Mouse (Mus musculus) layer of hippocampus, adult 2 months (tissue): ENCODE data around the gene Coasy. TPM values are rescaled to one million over a fixed set of nuclear protein-coding genes. Genes with fewer than 3 reads are reported as not detected.

ENCODE experiments used
- DNase-seq, 2 experiments: peaks; one replicate each; pipeline ENCODE4 v3.0.0; 2022; ENCODE audit warnings: low spot score in 2 of 2
- H3K27ac ChIP-seq: fragments of 200-600 bp; 2 replicates; pipeline ENCODE4 v1.8.1; 2022
- H3K4me3 ChIP-seq: fragments of 200-600 bp; 2 replicates; pipeline ENCODE4 v1.8.1; 2022; ENCODE audit warnings: mild to moderate bottlenecking
- CTCF ChIP-seq: fragments of 200-600 bp; conservative IDR thresholded peaks from 2 replicates; pipeline ENCODE4 v1.8.1; 2022; ENCODE audit warnings: antibody characterized with exemption, mild to moderate bottlenecking, moderate library complexity
- total RNA-seq, 2 experiments: library from RNA; stranded (reverse); gene quantifications; 2 replicates each; pipeline ENCODE4 v1.2.3; 2021

The Coasy gene
- total RNA-seq, 2 experiments from 2014 or later, result 24.9 to 25.8 TPM

DNA sequence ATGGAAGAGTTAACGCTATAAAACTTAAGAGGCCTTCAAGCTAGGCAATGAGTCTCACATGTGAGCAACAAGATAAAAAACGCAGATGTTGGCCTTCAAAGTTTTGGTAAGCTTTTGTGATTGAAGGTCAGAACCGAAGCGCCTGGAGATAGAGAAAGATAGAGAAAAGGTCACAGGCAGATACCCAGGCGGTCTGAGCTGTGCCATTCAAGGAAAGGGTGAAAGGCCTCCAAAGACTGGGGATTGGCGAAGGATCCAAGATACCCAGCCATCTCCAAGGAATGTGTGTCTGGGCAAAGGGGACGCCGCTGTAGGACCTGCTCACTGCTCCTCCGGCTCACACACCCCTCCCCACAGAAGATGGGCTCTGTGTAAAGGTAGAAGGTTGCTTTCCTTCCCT is 17.4 kb upstream of the Coasy start:
- no peak for TF ChIP-seq CTCF
- H3K4me3 ChIP-seq, result no peak overlapping the region
- DNase-seq, result no peak
- peak overlapping the region; percentile 94; the same call in 1 of the 2 replicates for H3K27ac ChIP-seq

DNA sequence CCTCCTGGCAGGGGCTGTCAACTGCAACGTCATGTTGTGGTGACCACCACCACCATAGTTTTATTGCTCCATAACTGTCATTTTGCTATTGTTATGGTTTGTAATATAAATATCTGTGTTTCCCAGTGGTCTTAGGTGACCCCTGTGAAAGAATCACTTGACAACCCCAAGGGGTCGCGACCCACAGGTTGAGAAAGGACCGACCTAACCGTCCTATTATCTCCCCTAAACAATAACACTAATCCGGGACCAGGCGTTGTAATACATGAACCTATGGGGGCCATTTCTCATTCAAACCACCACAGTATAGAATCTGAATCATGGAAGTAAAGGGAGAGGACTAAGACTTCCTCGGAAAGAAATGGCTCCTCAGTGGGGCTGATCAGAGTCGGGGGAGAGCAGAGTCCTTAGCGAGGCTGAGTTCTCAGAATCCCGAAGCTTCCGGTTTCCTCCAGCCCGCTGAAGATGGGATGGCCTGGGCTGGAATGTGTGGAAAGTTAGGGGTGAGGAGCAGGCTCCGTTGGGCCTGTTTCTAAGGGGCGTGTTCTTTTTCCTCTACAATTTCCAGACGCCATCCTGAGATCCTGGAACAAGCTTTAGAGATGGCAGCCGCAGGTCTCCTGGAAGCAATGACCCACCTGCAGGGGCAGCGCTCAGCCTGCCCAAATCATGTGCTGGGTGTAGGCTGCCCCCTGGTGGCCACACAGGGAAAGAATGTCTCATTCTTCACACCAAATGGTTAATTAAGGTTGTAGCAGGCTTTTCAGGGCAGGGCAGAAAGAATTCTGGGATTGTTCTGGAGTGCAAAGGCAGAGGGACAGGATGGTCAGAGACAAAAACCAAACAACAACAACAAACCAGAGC is 15.6 kb upstream of the Coasy start:
- peak overlapping the region; percentile 28; the same call in 1 of the 2 replicates for H3K4me3 ChIP-seq
- peak overlapping the region; percentile 5; the same call in 1 of the 2 replicates for H3K27ac ChIP-seq
- DNase-seq, result peak; percentile 58 to 80
- peak; percentile 94 for TF ChIP-seq CTCF

DNA sequence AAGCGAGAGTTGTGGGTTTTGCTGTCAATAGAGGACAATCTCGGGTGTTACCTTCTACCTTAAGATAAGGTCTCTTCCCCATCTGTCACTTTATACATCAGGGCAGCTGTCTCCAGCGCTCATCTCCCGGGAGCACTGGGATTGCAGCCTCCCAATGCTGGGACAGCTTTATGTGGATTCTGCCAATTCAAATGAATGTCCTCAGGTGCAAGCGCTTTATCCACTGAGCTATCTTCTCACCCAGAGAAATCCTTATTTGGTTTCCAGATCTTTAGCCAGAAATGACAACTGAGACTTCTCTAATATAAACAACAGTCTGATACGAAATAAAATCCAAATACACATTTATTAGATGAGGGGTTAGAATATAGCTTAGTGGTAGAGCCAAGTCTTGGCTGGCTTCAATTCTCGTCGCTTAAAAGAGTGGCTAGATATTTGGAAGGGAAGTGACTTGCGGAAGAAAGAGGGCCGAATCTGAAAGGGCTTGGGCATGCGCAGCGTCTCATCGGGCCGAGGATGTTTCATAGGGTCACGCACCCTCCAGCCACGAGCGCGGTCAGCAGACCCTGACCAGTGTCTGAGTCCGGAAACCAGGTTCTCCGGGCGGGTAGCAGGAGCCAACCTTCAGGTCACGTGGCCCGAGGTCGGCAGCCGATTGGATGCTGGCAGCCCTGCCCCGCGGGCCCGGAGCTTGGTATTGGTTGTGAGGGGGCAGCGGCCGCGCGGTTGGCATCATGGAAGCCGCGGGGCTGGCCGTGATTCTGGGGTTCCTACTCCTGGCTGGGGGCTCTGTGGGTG is 12.8 kb upstream of the Coasy start, which contains the start of gene Naglu:
Naglu (plus strand) TSS at position 622 of the 798 bp plus-strand sequence.
- TF ChIP-seq CTCF, result no peak
- DNase-seq, result peak; percentile 92 to 95
- peak within 1 kb of the TSS; percentile 93 for H3K4me3 ChIP-seq
- H3K27ac ChIP-seq, result peak within 1 kb of the TSS; percentile 95

DNA sequence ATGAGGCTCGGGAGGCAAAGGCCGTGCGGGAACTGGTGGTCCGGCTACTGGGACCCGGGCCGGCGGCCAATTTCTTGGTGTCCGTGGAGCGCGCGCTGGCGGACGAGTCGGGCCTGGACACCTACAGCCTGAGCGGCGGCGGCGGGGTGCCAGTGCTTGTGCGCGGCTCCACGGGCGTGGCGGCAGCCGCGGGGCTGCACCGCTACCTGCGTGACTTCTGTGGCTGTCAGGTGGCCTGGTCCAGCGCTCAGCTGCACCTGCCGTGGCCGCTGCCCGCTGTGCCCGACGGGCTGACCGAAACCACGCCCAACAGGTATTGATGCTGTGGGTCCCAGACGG is 12.2 kb upstream of the Coasy start:
- no peak for TF ChIP-seq CTCF
- DNase-seq, result no peak
- Histone ChIP-seq H3K27ac (peak overlapping the region; percentile 95), H3K4me3 (peak overlapping the region; percentile 93)

DNA sequence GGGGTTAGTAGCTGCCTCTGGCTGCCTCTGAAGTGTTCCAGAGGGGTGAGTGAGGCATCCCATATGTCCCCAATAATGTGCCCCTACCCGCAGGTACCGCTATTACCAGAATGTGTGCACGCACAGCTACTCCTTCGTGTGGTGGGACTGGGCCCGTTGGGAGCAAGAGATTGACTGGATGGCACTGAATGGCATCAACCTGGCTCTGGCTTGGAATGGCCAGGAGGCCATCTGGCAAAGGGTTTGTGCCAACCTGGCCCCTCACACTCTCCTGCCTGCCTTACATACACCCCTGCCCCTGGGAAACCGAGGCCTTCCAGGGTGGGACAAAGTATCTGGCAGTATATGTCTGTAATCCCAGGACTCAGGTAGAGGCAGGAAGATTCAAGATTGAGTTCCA is 11.4 kb upstream of the Coasy start:
- peak overlapping the region; percentile 93; the same call in 1 of the 2 replicates for H3K4me3 ChIP-seq
- no peak for DNase-seq
- TF ChIP-seq CTCF, result no peak
- no peak overlapping the region for H3K27ac ChIP-seq

DNA sequence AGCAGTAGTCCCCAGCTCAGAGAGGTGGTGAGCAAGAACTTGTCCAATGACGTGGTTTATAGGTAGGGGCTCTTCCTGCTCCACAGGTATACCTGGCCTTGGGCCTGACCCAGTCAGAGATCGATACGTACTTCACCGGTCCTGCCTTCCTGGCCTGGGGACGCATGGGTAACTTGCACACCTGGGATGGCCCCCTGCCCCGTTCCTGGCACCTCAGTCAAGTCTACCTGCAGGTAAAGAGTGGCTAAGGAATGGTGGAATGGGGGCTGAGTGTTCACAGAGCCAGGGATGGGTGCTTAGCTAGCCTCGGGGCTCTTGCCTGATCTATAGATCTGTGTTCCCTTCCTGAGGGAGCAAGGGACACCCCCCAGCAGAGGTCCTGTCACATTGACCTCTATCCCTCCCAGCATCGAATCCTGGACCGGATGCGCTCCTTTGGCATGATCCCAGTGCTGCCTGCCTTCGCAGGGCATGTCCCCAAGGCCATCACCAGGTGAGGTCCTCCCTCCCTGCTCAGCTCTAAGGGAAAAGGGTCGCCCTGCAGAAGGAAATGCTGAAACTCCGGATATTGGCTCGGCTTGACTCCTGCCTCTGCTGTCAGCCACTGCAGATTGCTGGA is 10.4 kb upstream of the Coasy start:
- TF ChIP-seq CTCF, result no peak
- H3K27ac ChIP-seq, result no peak overlapping the region
- H3K4me3 ChIP-seq, result no peak overlapping the region
- no peak for DNase-seq

DNA sequence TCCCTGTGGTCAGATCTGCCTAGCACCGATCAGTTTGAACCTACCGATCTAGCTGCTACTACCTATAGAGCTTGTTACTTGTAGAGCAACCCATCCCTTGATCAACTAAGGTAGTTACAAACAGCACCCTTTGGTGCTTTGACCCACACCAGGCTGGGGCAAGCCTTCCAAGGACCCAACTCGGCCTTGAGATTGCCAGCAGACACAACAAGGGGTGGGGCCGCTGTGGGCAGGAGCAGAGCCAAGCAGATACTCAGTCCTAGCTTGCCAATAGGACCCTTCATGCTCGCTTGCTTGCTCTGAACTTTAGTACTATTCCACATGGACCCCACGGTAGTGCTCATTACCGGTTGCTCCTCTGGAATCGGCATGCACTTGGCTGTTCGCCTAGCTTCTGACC is 4.2 kb upstream of the Coasy start, which contains the start of gene Hsd17b1:
Hsd17b1 (plus strand) TSS at position 291 of the 400 bp plus-strand sequence.
- Histone ChIP-seq H3K27ac (no peak within 1 kb of the TSS), H3K4me3 (no peak within 1 kb of the TSS)
- no peak for DNase-seq
- TF ChIP-seq CTCF, result no peak

DNA sequence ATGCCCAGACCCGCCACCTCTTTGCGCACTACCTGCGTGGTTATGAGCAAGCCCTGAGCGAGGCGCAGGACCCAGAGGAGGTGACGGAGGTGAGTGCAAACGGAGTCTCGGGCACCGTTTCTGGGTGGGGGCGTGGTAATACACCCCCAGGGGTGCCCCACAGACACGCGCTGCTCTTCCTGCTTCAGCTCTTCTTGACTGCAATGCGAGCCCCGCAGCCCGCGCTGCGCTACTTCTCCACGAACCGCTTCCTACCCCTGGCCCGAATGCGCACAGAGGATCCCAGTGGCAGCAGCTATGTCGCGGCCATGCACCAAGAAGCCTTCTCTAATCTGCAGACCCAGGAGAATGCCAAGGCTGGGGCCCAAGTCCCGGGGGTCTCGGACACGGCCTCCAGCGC is 2.6 kb upstream of the Coasy start:
- no peak overlapping the region for H3K27ac ChIP-seq
- no peak for TF ChIP-seq CTCF
- DNase-seq, result no peak
- H3K4me3 ChIP-seq, result peak overlapping the region; percentile 15; the same call in 1 of the 2 replicates

DNA sequence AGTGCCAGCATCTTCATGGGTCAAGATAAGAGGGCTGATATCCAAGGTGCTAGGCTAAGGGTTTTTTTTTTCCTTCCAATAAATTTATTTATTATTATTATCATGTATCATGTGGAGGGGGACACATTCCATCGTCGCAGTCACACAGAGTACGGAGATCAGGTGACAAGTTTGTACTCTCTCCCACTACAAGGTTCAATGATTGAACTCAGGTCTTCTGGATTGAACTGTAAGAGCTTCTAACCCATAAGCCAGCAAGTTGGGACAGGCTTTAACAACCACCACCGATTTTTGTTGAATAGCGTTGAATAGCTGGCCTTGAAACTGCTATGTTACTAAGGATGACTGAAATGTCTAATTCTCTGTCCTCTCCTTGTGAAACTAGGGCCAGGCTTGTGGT is 1.9 kb upstream of the Coasy start:
- H3K27ac ChIP-seq, result no peak overlapping the region
- TF ChIP-seq CTCF, result no peak
- H3K4me3 ChIP-seq, result no peak overlapping the region
- no peak for DNase-seq

DNA sequence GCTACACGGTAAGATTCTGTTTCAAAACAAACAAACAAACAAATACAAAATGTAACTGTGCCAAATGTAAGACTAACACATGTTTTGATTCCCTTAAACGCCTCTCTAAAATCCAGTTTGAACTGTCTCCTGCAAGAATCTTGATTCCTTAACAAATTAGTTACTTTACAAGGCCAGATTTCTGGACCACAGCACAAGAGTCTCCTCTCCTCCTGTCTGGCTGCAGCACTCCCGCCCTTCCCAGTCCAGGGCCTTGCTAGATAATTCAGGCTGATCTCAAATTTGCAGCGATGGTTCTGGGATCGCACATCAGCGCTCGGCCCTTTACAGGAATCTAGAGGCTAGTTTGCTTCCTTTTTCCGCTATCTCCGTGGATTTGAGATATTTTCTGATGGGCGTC is 706 bp upstream of the Coasy start:
- DNase-seq, result no peak

DNA sequence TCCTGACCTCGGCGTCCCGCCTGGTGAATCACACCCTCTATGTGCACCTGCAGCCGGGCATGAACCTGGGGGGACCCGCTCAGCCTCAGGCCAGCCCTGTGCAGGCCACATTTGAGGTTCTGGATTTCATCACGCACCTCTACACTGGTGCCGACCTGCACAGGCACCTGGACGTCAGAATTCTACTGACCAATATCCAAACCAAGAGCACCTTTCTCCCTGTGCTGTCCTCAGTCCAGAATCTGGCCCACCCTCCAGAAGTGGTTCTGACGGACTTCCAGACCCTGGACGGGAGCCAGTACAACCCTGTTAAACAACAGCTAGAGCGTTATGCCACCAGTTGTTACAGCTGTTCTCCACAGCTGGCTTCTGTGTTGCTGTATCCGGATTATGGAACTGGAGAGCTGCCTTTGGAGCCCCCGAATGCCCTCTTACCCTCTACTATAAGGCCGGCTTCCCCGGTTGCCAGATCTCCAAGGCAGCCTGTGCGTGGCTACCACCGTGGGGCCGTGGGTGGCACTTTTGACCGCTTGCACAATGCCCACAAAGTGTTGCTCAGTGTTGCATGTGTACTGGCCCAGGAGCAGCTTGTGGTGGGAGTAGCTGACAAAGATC is 825 bp downstream of the Coasy start:
- Histone ChIP-seq H3K27ac (peak overlapping the region; percentile 94), H3K4me3 (peak overlapping the region; percentile 92)
- DNase-seq, result no peak
- no peak for TF ChIP-seq CTCF

More for the DNA sequence above, 706 bp upstream of the Coasy start:
- TF ChIP-seq CTCF, result no peak
- Histone ChIP-seq H3K4me3 (peak overlapping the region; percentile 92), H3K27ac (peak overlapping the region; percentile 94)

DNA sequence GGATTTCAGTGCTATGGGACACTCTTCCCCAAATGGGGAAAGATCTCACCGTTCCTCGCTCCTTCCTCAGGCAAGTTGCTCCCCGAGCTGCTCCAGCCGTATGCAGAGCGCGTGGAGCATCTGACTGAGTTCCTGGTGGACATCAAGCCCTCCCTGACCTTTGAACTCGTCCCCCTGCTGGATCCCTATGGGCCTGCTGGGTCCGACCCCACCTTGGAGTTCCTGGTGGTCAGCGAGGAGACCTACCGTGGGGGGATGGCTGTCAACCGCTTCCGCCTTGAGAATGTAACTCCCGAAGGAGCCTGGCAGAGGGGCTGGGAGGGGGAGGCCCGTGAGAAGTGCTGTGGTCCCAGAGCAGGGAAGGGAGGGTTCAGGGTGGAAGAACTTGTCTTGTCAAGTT is 1.9 kb downstream of the Coasy start:
- no peak for DNase-seq
- no peak overlapping the region for H3K4me3 ChIP-seq
- no peak overlapping the region for H3K27ac ChIP-seq
- TF ChIP-seq CTCF, result no peak
